Mouse (Mus musculus) gastrocnemius, postnatal 36 days (tissue): ENCODE measurements around the gene Slc35f1. TPM values are rescaled to one million over a fixed set of nuclear protein-coding genes. Genes with fewer than 3 reads are reported as not detected.
A peak's percentile ranks its signal among the peaks of the same experiment; 100 is the strongest.

Experiments used
- DNase-seq, 2 experiments: peaks; one replicate each; pipeline ENCODE4 v3.0.0; 2022
- intact Hi-C: fragments of 180-260 bp; cut with DNase I; formaldehyde crosslinking; loops from one replicate; pipeline ENCODE4 v1.15.1; 2025
- long read RNA-seq, 2 experiments: library from polyadenylated mRNA; stranded (forward); transcript quantifications; one replicate each; pipeline ENCODE4 v2.0.0; 2021
- total RNA-seq, 2 experiments: library from RNA; stranded (reverse); gene quantifications; 2 replicates each; pipeline ENCODE4 v1.2.3; 2021

Slc35f1 gene
- total RNA-seq, result under 1 TPM; 0.33 to 0.44 TPM
- long read RNA-seq, experiment 1, result 0 reads
- long read RNA-seq, experiment 2, result 0 reads

GRCm38 (mm10) chr10:52690334-52690991 lies at the start of gene Slc35f1:
Slc35f1 (plus strand) TSS chr10:52690533.
- peak; percentile 18 to 34 for DNase-seq
- intact Hi-C loops, result no loop called here

- no peak for DNase-seq
- intact Hi-C loops, result no loop called here
These were observed 19.1 kb upstream of the Slc35f1 start for GRCm38 (mm10) chr10:52671234-52671633.

GRCm38 (mm10) chr10:52690992-52691731 lies 829 bp downstream of the Slc35f1 start:
- intact Hi-C loops, result no loop called here
- DNase-seq, result peak in 1 of 2 experiments; percentile 14

DNA sequence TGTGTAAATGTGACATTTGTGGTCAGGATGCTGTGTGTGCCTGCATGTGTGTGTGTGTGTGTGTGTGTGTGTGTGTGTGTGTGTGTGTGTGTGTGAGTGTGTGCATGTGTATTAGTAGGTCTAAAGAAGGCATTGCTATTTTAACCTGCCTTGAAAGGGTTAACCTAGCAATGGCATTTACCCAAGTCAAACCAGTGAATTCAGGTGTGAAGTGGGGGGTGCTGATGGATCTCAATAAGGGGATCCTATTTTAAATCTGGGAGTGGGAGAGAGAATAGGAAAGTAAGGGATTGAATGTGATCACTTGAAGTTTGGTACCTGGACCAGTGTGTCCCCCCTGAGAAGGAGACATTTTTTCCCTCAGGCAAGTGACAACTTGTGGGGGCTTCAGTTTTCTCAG lies 13.4 kb downstream of the Slc35f1 start:
- intact Hi-C loops, result no loop called here
- no peak for DNase-seq

- intact Hi-C loops, result no loop called here
- no peak for DNase-seq
These were observed 14.0 kb downstream of the Slc35f1 start for GRCm38 (mm10) chr10:52704101-52705051.

DNA sequence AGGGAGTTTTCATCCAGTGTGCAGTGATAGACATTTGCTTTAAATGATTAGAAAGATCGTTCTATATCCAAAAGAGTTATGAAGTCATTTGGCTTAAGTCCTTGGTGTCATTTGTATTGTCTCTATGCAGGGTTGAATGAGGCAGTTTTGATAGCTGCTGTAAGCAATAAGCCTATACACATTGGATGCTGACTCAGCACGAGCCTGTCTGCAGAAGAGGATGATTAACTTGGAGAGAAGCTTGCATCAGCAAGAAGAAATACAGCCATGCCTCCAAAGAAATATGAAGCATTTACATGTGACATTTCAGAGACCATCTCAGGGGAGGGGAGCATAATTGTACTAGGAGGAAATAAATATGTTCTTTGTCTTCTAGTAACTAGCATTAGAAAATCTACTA lies 19.1 kb downstream of the Slc35f1 start:
- intact Hi-C loops, result no loop called here
- no peak for DNase-seq

DNA sequence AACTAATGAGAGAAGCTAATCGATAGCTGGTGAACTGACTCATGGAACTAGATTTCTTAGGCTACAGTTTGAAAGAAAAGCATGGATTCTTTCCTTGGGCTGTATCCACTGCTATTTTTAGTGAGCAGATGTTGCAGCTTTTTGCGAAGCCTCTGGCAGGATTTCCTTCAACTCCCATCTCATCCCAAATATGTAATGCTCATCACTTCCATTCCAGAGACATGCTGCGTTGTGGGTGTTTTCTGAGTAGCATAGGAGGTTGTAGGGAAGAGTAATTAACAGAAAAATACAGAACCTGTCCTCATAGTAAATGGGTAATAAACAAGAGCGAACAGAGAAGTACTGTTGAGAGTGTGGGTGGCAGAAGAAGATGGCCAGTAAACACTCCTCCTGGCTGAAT lies 21.8 kb downstream of the Slc35f1 start:
- intact Hi-C loops, result no loop called here
- DNase-seq, result no peak

GRCm38 (mm10) chr10:52714557-52714956 lies 24.2 kb downstream of the Slc35f1 start:
- intact Hi-C loops, result no loop called here

GRCm38 (mm10) chr10:52715146-52715545 lies 24.8 kb downstream of the Slc35f1 start:
- no peak for DNase-seq
- intact Hi-C loops, result no loop called here

More at GRCm38 (mm10) chr10:52714557-52714956, 24.2 kb downstream of the Slc35f1 start:
- DNase-seq, result no peak

DNA sequence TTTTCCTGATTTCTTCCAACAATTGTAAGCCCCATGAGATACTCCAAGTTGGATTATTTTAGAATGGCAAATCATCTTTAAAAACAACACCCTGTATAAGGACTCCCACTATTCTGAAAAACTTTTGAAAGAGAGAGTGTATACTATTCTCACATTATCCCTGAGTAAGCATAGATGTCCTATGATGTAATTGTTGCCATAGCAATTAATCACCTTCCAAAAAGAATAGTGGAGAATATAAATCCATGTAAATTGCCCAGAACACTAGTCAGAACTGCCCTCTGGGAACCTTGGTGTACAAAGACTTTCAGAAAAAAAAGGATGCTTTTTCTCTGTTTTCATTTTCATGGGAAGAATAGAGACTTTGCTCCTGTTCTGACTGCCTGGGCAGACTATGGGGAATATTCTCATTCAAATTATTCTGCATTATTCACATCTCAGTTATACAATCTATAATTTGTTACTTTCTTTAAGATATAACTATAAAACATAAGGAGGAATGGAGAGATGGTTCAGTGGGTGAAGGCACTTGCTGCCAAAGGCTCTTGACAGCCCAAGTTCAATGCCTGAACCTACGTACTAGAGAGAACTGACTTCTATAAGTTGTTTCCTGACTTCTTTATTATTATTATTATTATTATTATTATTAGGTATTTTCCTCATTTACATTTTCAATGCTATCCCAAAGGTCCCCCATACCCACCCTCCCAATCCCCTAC lies 28.0 kb downstream of the Slc35f1 start:
- intact Hi-C loops, result no loop called here
- no peak for DNase-seq

DNA sequence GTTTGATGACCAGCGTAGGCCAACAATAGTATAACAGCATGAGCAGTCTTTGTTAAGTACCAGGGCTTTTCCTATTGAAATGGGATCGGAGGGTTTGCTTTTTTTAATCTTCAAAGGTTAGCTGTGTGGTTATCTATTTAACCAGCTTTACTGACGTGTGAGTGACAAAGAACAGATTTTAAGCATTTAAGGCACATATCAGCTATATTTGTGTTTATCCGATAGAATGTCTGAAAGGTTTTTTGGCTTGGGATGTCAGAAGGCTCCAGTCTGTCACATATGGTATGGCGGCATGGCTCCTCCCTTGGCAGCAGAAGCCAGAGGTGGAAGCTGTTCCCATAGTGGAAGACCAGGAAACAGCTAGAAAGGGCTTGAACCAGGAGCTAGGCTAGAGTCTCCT lies 36.3 kb downstream of the Slc35f1 start:
- intact Hi-C loops, result no loop called here
- no peak for DNase-seq

- DNase-seq, result no peak
These were observed 52.5 kb downstream of the Slc35f1 start for GRCm38 (mm10) chr10:52742671-52743379.

GRCm38 (mm10) chr10:52743831-52744230 lies 53.5 kb downstream of the Slc35f1 start:
- DNase-seq, result no peak
- intact Hi-C loops, result no loop called here

More at GRCm38 (mm10) chr10:52742671-52743379, 52.5 kb downstream of the Slc35f1 start:
- intact Hi-C loops, result no loop called here

GRCm38 (mm10) chr10:52748028-52748597 lies 57.8 kb downstream of the Slc35f1 start:
- no peak for DNase-seq
- intact Hi-C loops, result no loop called here

DNA sequence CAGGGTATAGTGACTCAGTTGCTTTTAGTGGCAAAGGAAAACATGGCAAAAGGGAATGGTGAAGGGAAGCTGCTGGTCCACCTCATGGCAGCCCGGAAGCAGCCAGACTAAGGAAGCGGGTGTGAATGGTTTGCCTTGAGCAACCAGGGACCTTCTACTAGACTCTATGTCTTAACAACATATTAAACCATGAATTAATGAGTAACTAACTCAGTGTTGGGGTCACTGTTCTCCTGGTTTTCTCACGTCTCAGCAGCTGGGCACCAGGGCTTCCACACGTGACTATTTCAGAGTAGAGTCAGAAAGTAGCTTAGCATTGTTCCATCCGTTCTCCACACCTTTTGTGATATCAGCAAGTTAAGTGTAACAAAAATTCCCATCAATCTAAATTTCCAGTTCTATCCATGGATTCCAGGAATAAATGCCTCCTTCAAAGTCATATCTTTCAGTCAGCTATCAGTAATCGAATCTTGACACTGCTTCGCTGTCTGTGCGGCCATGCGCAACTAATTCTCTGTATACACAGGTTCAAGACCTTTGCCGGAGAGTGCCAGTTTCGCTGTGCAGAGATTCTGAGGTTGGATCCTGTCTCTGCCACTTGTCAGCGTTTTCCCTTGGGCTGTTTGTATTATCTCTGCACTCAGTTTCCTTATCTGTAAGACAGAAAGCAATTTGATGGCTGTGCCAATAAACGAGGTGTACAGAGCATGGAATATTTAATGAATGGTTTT lies 65.8 kb downstream of the Slc35f1 start:
- DNase-seq, result no peak
- intact Hi-C loops, result no loop called here

- intact Hi-C loops, result no loop called here
- DNase-seq, result no peak
These were observed 67.3 kb downstream of the Slc35f1 start for GRCm38 (mm10) chr10:52757496-52758260.

DNA sequence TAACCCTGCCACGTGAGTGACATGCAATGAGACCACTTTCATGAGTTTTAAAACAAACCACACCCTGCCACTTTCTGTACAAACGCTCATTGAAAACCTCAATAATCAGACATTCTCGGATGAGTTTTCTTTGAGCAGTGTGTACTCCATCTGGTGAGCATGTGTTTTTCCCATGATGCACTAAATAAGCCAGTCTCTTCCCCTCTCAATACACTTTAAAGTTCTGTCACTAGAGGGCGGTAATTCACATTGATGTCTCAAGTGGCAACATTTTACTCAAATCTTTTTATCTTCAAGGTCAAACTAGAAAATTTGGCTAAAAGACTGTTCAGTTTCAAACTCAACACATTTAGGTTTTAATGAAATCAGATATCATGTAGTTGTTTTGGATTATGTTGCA lies 68.3 kb downstream of the Slc35f1 start:
- no peak for DNase-seq
- intact Hi-C loops, result no loop called here

GRCm38 (mm10) chr10:52760527-52760926 lies 70.2 kb downstream of the Slc35f1 start:
- intact Hi-C loops, result no loop called here
- no peak for DNase-seq
